Mouse (Mus musculus): ENCODE measurements around the gene Rgs6. TPM values are rescaled to one million over a fixed set of nuclear protein-coding genes. Genes with fewer than 3 reads are reported as not detected.

Gene Rgs6
- total RNA-seq, 2 experiments from 2014 or later, result 80.0 to 83.2 TPM

DNA sequence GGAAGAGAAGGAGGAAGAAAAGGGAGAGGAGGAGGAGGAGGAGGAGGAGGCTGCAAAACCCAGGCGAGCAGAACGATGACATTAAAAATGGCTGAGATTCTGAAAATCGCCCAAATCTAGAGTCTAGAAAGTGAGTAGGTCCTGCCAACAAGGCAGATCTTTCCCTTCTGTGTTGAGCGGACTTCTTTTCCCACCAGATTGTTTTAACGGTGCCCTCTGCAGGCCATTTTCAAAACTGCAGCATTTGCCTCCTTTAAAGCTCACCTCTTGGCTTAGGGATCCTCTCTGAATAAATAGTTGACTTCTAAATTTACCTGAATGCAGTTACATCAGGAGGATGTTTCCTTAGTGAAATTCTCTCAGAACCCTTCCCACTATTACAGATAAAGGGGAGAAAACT is 358.4 kb downstream of the Rgs6 start:
- intact Hi-C loops (cut with DNase I), result loop anchor here (1.0 to 10.0 kb wide), 5 partner anchors 92 to 448 kb away; no protein-coding TSS in a partner anchor

GRCm38 (mm10) chr12:82961111-82961510 is 373.0 kb downstream of the Rgs6 start:
- no peak for TF ChIP-seq CTCF (IDR thresholded peaks at IDR 0.05)

More for the DNA sequence above, 358.4 kb downstream of the Rgs6 start:
- peak; percentile 88 for TF ChIP-seq CTCF (IDR thresholded peaks at IDR 0.05)
- no peak overlapping the region for H3K27ac ChIP-seq
- H3K4me3 ChIP-seq, result no peak overlapping the region
- DNase-seq (ENCODE audit: extremely low spot score in 1 of 2, low spot score in 2 of 2), result peak; percentile 78 to 87

DNA sequence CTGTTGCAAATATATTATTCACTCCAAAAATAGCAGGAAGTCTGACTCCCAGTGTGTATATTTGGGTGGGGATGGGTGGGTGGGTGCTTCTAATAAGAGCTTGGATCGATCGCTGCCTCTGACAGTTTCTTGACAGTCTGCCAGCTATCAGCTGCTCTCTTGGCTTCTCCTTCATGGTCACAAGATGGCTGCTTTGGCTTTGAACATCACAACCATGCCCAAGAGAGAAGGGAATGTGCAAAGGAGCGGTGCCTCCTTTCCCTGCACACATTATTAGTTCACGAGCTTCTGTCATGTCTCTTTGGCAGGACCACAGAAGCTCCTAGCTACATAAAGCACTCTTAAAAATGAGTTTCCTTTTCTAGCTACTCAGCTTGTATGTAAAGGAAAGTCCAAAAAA is 373.8 kb downstream of the Rgs6 start:
- no peak for TF ChIP-seq CTCF (IDR thresholded peaks at IDR 0.05)
- H3K4me3 ChIP-seq, result no peak overlapping the region
- H3K27ac ChIP-seq, result no peak overlapping the region
- no peak for DNase-seq (ENCODE audit: extremely low spot score in 1 of 2, low spot score in 2 of 2)
- intact Hi-C loops (cut with DNase I), result no loop called here

More at GRCm38 (mm10) chr12:82961111-82961510, 373.0 kb downstream of the Rgs6 start:
- intact Hi-C loops (cut with DNase I), result no loop called here
- DNase-seq (ENCODE audit: extremely low spot score in 1 of 2, low spot score in 2 of 2), result no peak
- Histone ChIP-seq H3K27ac (no peak overlapping the region), H3K4me3 (no peak overlapping the region)

DNA sequence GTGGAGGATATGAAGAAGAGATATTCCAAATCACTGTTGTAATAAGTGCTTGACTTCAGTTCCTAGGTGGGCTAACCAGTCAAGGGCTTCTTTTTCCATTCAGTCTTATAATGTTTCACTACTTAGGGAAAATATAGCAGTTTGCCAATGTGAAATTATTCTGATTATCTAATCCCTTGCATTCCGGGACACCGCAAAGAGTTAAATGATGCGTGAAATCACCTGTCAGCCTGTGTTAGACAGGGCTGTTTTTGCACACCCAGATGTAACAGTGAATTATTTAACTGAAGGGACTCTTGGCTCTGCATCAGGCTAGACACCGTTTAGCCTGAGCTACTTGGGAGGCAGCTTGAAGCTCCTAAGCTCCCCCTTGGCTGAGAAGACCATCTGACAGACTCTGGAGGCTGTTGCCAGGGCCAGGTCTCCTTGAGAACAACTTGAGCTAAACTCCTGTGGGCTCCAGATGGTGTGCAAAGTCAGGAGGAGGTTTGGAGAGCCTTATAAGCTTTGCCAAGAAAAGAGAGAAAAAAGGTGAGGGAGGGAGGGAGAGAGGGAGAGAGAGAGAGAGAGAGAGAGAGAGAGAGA is 382.5 kb downstream of the Rgs6 start:
- intact Hi-C loops (cut with DNase I), result no loop called here

GRCm38 (mm10) chr12:82971176-82971575 is 383.1 kb downstream of the Rgs6 start:
- Histone ChIP-seq H3K27ac (peak overlapping the region; percentile 44; the same call in 1 of the 2 replicates), H3K4me3 (no peak overlapping the region)
- DNase-seq (ENCODE audit: extremely low spot score in 1 of 2, low spot score in 2 of 2), result peak in 1 of 2 experiments; percentile 36
- TF ChIP-seq CTCF (IDR thresholded peaks at IDR 0.05), result no peak
- intact Hi-C loops (cut with DNase I), result no loop called here

More for the DNA sequence above, 382.5 kb downstream of the Rgs6 start:
- Histone ChIP-seq H3K27ac (peak overlapping the region; percentile 16; the same call in 1 of the 2 replicates), H3K4me3 (no peak overlapping the region)
- DNase-seq (ENCODE audit: extremely low spot score in 1 of 2, low spot score in 2 of 2), result peak; percentile 34 to 56
- TF ChIP-seq CTCF (IDR thresholded peaks at IDR 0.05), result no peak

- no peak for TF ChIP-seq CTCF (IDR thresholded peaks at IDR 0.05)
- no peak overlapping the region for H3K4me3 ChIP-seq
- intact Hi-C loops (cut with DNase I), result no loop called here
- DNase-seq (ENCODE audit: extremely low spot score in 1 of 2, low spot score in 2 of 2), result no peak
- H3K27ac ChIP-seq, result no peak overlapping the region
These were observed 384.6 kb downstream of the Rgs6 start for GRCm38 (mm10) chr12:82972661-82973060.

DNA sequence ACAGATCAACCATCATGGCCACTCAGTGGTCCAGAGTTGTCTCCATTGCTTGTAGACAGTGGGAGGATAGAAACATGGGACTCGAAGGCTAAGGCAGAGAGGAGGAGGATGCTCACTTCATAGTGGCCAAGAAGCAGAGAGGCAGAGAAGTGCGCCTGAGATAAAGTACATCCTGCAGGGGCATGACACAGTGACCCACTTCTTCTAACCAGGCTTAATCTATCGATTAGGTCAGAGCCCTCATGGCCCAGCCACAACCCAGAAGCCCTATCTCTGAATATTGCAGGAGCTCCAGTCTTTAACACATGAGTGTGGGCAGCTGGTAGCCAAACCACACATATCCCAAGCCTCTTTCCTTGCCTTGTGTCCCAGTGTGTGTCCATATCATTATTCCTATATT is 385.7 kb downstream of the Rgs6 start:
- intact Hi-C loops (cut with DNase I), result no loop called here
- TF ChIP-seq CTCF (IDR thresholded peaks at IDR 0.05), result no peak
- no peak for DNase-seq (ENCODE audit: extremely low spot score in 1 of 2, low spot score in 2 of 2)
- Histone ChIP-seq H3K4me3 (no peak overlapping the region), H3K27ac (no peak overlapping the region)

GRCm38 (mm10) chr12:82978275-82978674 is 390.2 kb downstream of the Rgs6 start:
- intact Hi-C loops (cut with DNase I), result no loop called here
- no peak for DNase-seq (ENCODE audit: extremely low spot score in 1 of 2, low spot score in 2 of 2)
- no peak for TF ChIP-seq CTCF (IDR thresholded peaks at IDR 0.05)
- Histone ChIP-seq H3K27ac (no peak overlapping the region), H3K4me3 (no peak overlapping the region)

- no peak for DNase-seq (ENCODE audit: extremely low spot score in 1 of 2, low spot score in 2 of 2)
- H3K27ac ChIP-seq, result no peak overlapping the region
- TF ChIP-seq CTCF (IDR thresholded peaks at IDR 0.05), result no peak
- H3K4me3 ChIP-seq, result no peak overlapping the region
- intact Hi-C loops (cut with DNase I), result no loop called here
These were observed 394.6 kb downstream of the Rgs6 start for GRCm38 (mm10) chr12:82982716-82983115.

- no peak for DNase-seq (ENCODE audit: extremely low spot score in 1 of 2, low spot score in 2 of 2)
- no peak overlapping the region for H3K4me3 ChIP-seq
- TF ChIP-seq CTCF (IDR thresholded peaks at IDR 0.05), result no peak
- H3K27ac ChIP-seq, result no peak overlapping the region
- intact Hi-C loops (cut with DNase I), result no loop called here
These were observed 397.2 kb downstream of the Rgs6 start for GRCm38 (mm10) chr12:82985300-82985699.

DNA sequence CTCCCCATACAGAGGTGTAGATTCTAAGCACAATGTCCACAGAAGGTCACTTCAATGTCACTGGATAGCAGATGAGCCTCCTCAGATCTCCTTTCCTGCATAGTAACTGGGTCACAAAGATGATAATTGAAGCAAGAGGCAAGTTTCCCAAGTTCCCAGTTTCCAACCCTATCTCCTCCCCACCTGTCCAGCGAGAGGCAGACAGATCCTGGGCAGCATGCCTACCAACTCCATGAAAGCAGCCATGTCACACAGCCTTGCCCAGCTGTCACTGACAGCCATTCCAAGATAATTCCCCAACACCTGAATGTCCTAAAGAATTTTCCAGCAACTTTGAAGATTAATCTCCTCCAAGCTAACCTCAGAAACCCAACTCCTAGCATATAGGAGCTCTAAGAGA is 399.6 kb downstream of the Rgs6 start:
- DNase-seq (ENCODE audit: extremely low spot score in 1 of 2, low spot score in 2 of 2), result no peak
- intact Hi-C loops (cut with DNase I), result no loop called here
- TF ChIP-seq CTCF (IDR thresholded peaks at IDR 0.05), result no peak

DNA sequence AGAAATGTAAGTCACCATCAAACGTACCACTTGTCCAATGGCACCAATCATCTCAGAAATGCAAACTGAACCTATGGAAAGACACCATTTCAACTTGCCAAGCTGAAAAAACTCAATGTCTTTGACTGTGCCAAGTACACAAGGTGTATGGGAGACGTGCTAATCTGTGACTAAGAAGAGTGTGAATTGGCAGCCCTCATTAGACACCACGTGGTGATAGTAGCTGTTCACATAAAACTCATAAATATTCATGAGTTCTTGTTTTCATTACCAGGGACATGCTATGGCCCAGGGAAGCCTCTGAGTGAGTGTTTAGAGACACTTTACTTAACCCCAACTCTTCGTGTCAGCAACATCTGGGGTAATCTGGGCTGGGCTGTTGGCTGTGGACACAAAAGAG is 405.8 kb downstream of the Rgs6 start:
- intact Hi-C loops (cut with DNase I), result no loop called here
- Histone ChIP-seq H3K4me3 (no peak overlapping the region), H3K27ac (no peak overlapping the region)
- no peak for TF ChIP-seq CTCF (IDR thresholded peaks at IDR 0.05)
- no peak for DNase-seq (ENCODE audit: extremely low spot score in 1 of 2, low spot score in 2 of 2)

More for the DNA sequence above, 399.6 kb downstream of the Rgs6 start:
- no peak overlapping the region for H3K4me3 ChIP-seq
- no peak overlapping the region for H3K27ac ChIP-seq

DNA sequence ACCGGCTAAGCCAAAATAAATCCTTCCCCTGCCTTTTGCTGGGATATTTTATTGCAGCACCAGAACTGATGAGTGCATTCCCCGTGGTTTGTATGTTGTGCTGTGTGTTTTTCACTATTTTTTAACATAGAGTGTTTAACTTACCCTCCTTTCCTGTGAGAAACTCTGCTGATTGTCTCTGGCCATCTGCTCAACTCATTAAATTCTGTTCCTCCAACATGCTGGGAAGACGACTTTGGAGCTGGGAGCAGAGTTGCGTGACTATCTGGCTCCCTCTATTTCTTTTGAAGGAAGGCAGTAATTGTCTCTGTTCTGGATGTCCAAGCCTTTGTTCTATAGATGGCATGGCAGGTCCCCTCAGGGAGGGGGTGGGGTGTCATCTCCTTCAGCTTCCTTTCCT is 408.7 kb downstream of the Rgs6 start:
- no peak for TF ChIP-seq CTCF (IDR thresholded peaks at IDR 0.05)
- no peak overlapping the region; the same call in 1 of the 2 replicates for H3K27ac ChIP-seq
- no peak overlapping the region for H3K4me3 ChIP-seq
- intact Hi-C loops (cut with DNase I), result no loop called here
- DNase-seq (ENCODE audit: extremely low spot score in 1 of 2, low spot score in 2 of 2), result no peak

Measured in left cerebral cortex, adult 2 months (tissue).